Mouse (Mus musculus) CH12.LX (cell line): ENCODE results near the gene Crtc2. TPM values are rescaled to one million over a fixed set of nuclear protein-coding genes. Genes with fewer than 3 reads are reported as not detected.

ENCODE experiments used
- DNase-seq: peaks from one replicate; pipeline ENCODE4 v3.0.0-alpha.2; 2013; ENCODE audit errors: extremely low read depth
- H3K27ac ChIP-seq: 2 replicates; pipeline ENCODE4 v1.5.1; 2012; ENCODE audit warnings: low read depth, mild to moderate bottlenecking, control low read depth, moderate library complexity; ENCODE audit not compliant: insufficient read depth
- H3K27me3 ChIP-seq: replicated peaks from 2 replicates; pipeline ENCODE3; 2012; ENCODE audit warnings: inconsistent platforms
- H3K36me3 ChIP-seq, 2 experiments: replicated peaks in 1 of 2; 2 replicates each; pipeline versions ENCODE3 to v1.6.1; 2012; ENCODE audit warnings: inconsistent platforms in 1 of 2, low read length in 1 of 2, mild to moderate bottlenecking in 1 of 2, mixed read lengths in 1 of 2, moderate library complexity in 1 of 2; ENCODE audit not compliant: control insufficient read depth in 1 of 2, insufficient read depth in 1 of 2
- H3K4me1 ChIP-seq, 2 experiments: 2 replicates each; pipeline ENCODE4 v1.6.1; 2012; ENCODE audit warnings: inconsistent platforms in 1 of 2, moderate library complexity in 1 of 2; ENCODE audit not compliant: insufficient read depth in 2 of 2, control insufficient read depth in 1 of 2
- H3K4me2 ChIP-seq: 2 replicates; pipeline ENCODE4 v1.6.1; 2012; ENCODE audit warnings: low read depth, mild to moderate bottlenecking, control low read depth; ENCODE audit not compliant: poor library complexity, insufficient read depth, severe bottlenecking
- H3K4me3 ChIP-seq, 3 experiments: fragments of 150-350 bp in 1 of 3; sonication (generic) in 1 of 3; replicated peaks in 1 of 3; 2 replicates each; pipeline versions ENCODE3 to v1.5.1; 2011 to 2012; ENCODE audit warnings: low read depth in 2 of 3, low read length in 2 of 3, mild to moderate bottlenecking in 2 of 3, moderate library complexity in 2 of 3, control low read depth in 1 of 3, improper control_type of control experiment in 1 of 3, inconsistent platforms in 1 of 3, mixed read lengths in 1 of 3; ENCODE audit not compliant: poor library complexity in 1 of 3
- H3K79me2 ChIP-seq: replicated peaks from 2 replicates; pipeline ENCODE4 v1.6.1; 2012; ENCODE audit warnings: mild to moderate bottlenecking, moderate library complexity; ENCODE audit not compliant: control insufficient read depth, poor library complexity, insufficient read depth, severe bottlenecking; ENCODE audit errors: extremely low read depth
- H3K9ac ChIP-seq: 2 replicates; pipeline ENCODE4 v1.6.1; 2012; ENCODE audit warnings: low read depth, mild to moderate bottlenecking, control low read depth, moderate library complexity; ENCODE audit not compliant: insufficient read depth
- H3K9me3 ChIP-seq: replicated peaks from 2 replicates; pipeline ENCODE3; 2012; ENCODE audit warnings: low read length, inconsistent platforms, mixed read lengths
- BHLHE40 ChIP-seq: IDR thresholded peaks from 2 replicates; pipeline ENCODE4 v1.6.1; 2011; ENCODE audit warnings: mild to moderate bottlenecking, low read depth, low read length, improper control_type of control experiment
- CHD1 ChIP-seq: IDR thresholded peaks from 2 replicates; pipeline ENCODE4 v1.6.1; 2012; ENCODE audit warnings: low read depth, low read length, improper control_type of control experiment, inconsistent platforms
- HCFC1 ChIP-seq: IDR thresholded peaks from 2 replicates; pipeline ENCODE4 v1.6.1; 2012; ENCODE audit warnings: low read depth, mild to moderate bottlenecking, inconsistent platforms, low read length, improper control_type of control experiment
- MAFK ChIP-seq: IDR thresholded peaks from 2 replicates; pipeline ENCODE4 v1.6.1; 2011; ENCODE audit warnings: low read length, improper control_type of control experiment; ENCODE audit not compliant: insufficient replicate concordance
- MXI1 ChIP-seq: IDR thresholded peaks from 2 replicates; pipeline ENCODE4 v1.6.1; 2011; ENCODE audit warnings: mild to moderate bottlenecking, low read depth, low read length, improper control_type of control experiment
- MYC ChIP-seq: IDR thresholded peaks from 2 replicates; pipeline ENCODE4 v1.6.1; 2011; ENCODE audit warnings: low read depth, mild to moderate bottlenecking, improper control_type of control experiment, low read length
- POLR2A ChIP-seq: IDR thresholded peaks from 2 replicates; pipeline ENCODE4 v1.6.1; 2011; ENCODE audit warnings: low read depth, mild to moderate bottlenecking, improper control_type of control experiment, low read length
- POLR2AphosphoS2 ChIP-seq: IDR thresholded peaks from 2 replicates; pipeline ENCODE4 v1.6.1; 2011; ENCODE audit warnings: low read depth, low read length, improper control_type of control experiment
- SIN3A ChIP-seq: IDR thresholded peaks from 2 replicates; pipeline ENCODE4 v1.6.1; 2012; ENCODE audit warnings: low read length, improper control_type of control experiment, inconsistent platforms
- UBTF ChIP-seq: IDR thresholded peaks from 2 replicates; pipeline ENCODE4 v1.6.1; 2012; ENCODE audit warnings: low read depth, mild to moderate bottlenecking, inconsistent platforms, low read length, improper control_type of control experiment, moderate library complexity
- USF1 ChIP-seq: IDR thresholded peaks from 2 replicates; pipeline ENCODE4 v1.6.1; 2014; ENCODE audit warnings: low read depth, mild to moderate bottlenecking, inconsistent platforms, low read length, improper control_type of control experiment
- ZC3H11A ChIP-seq: IDR thresholded peaks from 2 replicates; pipeline ENCODE4 v1.6.1; 2012; ENCODE audit warnings: low read depth, mild to moderate bottlenecking, inconsistent platforms, low read length, improper control_type of control experiment
- ZMIZ1 ChIP-seq: IDR thresholded peaks from 2 replicates; pipeline ENCODE4 v1.6.1; 2012; ENCODE audit warnings: low read depth, mild to moderate bottlenecking, inconsistent platforms, low read length, improper control_type of control experiment
- dilution Hi-C: fragments of 300-500 bp; cut with MboI; formaldehyde crosslinking; loops from 2 replicates; pipeline ENCODE4 v1.14.3; 2020; ENCODE audit warnings: low sequenced_read_pairs; ENCODE audit not compliant: extremely low pct_unique_long_range_greater_than_20kb, extremely low pct_ligation_motif_present
- in situ Hi-C: fragments of 300-500 bp; cut with MboI; formaldehyde crosslinking; loops from 3 replicates; pipeline ENCODE4 v1.14.3; 2019; ENCODE audit warnings: low sequenced_read_pairs, low pct_ligation_motif_present, low pct_unique_long_range_greater_than_20kb, mixed read lengths
- polyA plus RNA-seq: library from polyadenylated mRNA; unstranded; fragments of >175 nt; gene quantifications from 2 replicates; pipeline ENCODE4 v1.2.1, GENCODE M21; 2012; ENCODE audit warnings: low read depth; ENCODE audit not compliant: insufficient read length
- total RNA-seq, 2 experiments: library from RNA; depleted of rRNA; stranded (reverse); fragments of 300-350 nt in 1 of 2; fragments of >200 nt in 1 of 2; gene quantifications; 2 replicates each; pipeline ENCODE4 v1.2.3; 2012 to 2014

Gene Crtc2
- total and polyA plus RNA-seq, 3 experiments = 6.1 to 69.8 (median 13.5) TPM

- H3K4me3 ChIP-seq = peak overlapping the region; percentile 91 to 95 (median 93)
- peaks cover 8 to 50% of the 10 kb centered on the region in 2 experiments for H3K4me1 ChIP-seq
- no peak for DNase-seq
- H3K27me3 ChIP-seq = no peaks in the 10 kb centered on the region
- H3K79me2 ChIP-seq = peaks cover 56% of the 10 kb centered on the region
- dilution Hi-C loops (no loop called here), in situ Hi-C loops (no loop called here)
- peaks cover 46 to 50% of the 10 kb centered on the region in 2 experiments for H3K36me3 ChIP-seq
- peak overlapping the region; percentile 91 for H3K27ac ChIP-seq
- no peaks in the 10 kb centered on the region for H3K9me3 ChIP-seq
- no peak for TF ChIP-seq UBTF
- TF ChIP-seq POLR2AphosphoS2 = 0 out of 2 replicates have a peak, but pooled peaks have one; percentile 34
- peak; percentile 21; the same call in 1 of the 2 replicates for TF ChIP-seq CHD1
- TF ChIP-seq MAFK = no peak
- TF ChIP-seq POLR2A = 0 out of 2 replicates have a peak, but pooled peaks have one; percentile 1
- H3K9ac ChIP-seq = peak overlapping the region; percentile 85
- peak overlapping the region; percentile 46 for H3K4me2 ChIP-seq
Observed at GRCm38 (mm10) chr3:90255194-90255565, 1.2 kb downstream of the Crtc2 start.

GRCm38 (mm10) chr3:90255784-90256353 is 1.9 kb downstream of the Crtc2 start:
- Histone ChIP-seq H3K4me2 (peak overlapping the region; percentile 46), H3K4me3 (peak overlapping the region; percentile 91 to 95 (median 93)), H3K9ac (peak overlapping the region; percentile 85), H3K27me3 (no peaks in the 10 kb centered on the region), H3K4me1 (peaks cover 9 to 49% of the 10 kb centered on the region in 2 experiments), H3K9me3 (no peaks in the 10 kb centered on the region), H3K79me2 (peaks cover 53% of the 10 kb centered on the region), H3K27ac (peak overlapping the region; percentile 82), H3K36me3 (peaks cover 48 to 50% of the 10 kb centered on the region in 2 experiments)
- in situ Hi-C loops = no loop called here
- dilution Hi-C loops = no loop called here
- no peak for DNase-seq
- TF ChIP-seq CHD1 (no peak; the same call in 1 of the 2 replicates), MXI1 (peak; percentile 64), SIN3A (0 out of 2 replicates have a peak, but pooled peaks have one; percentile 16), ZMIZ1 (0 out of 2 replicates have a peak, but pooled peaks have one; percentile 51), BHLHE40 (peak; percentile 96), ZC3H11A (no peak), USF1 (no peak), MYC (0 out of 2 replicates have a peak, but pooled peaks have one; percentile 41), HCFC1 (no peak)
